Mouse (Mus musculus) left cerebral cortex, postnatal 25 days (tissue): ENCODE data around the gene Aldh1b1. TPM values are rescaled to one million over a fixed set of nuclear protein-coding genes. Genes with fewer than 3 reads are reported as not detected.

Experiments used
- DNase-seq, 2 experiments: peaks; one replicate each; pipeline ENCODE4 v3.0.0; 2022; ENCODE audit warnings: low spot score in 2 of 2, mixed read lengths in 1 of 2
- intact Hi-C: fragments of 180-260 bp; cut with DNase I; formaldehyde crosslinking; loops from one replicate; pipeline ENCODE4 v1.15.1; 2025
- total RNA-seq, 2 experiments: library from RNA; stranded (reverse); gene quantifications; 2 replicates each; pipeline ENCODE4 v1.2.3; 2021

Gene Aldh1b1
- total RNA-seq, 2 experiments from 2014 or later: 5.7 to 6.4 TPM

DNA sequence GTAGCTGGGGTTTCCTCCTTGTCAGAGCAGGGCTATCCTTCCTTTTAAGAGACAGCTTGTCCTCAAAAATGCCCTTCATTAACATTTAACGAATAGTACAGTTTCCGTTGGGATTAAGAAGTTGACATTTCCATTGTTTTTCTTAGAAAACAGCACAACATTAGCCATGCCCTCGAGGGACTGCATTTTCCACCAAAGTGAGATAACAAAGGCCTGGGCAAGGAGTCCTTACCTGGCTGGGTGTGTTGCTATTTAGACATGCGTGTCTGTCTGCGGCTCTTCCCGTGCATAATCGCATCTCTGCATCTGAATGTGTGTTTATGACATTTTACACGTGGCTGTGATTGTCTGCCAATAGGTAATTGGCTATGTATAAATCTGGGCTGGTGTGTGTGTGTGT, 27.6 kb upstream of the Aldh1b1 start:
- no peak for DNase-seq
- intact Hi-C loops: loop anchor here (1.0 kb wide), 2 partner anchors 40 to 353 kb away; no protein-coding TSS in a partner anchor

DNA sequence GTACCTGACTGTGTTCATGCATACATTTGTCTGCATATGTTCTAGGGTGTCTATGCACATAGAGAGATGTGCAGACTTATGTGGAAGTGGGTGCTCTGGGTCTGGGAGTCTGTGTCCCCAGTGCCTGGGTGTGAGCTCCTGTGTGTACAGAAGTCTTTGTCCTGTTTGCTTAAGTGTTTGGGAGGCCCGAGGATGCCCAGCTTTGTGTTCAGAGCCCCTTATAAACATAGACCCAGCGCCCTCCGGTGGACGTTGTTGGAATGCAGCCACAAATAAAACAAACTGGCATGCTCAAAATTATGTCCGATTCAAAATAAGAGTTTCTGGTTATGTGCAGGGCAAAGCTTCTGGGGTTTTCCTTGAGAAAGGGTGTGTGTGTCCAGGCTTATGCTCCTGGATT, 27.2 kb upstream of the Aldh1b1 start:
- DNase-seq: peak; percentile 42 to 54
- intact Hi-C loops: loop anchor here (1.0 kb wide), 2 partner anchors 40 to 353 kb away; no protein-coding TSS in a partner anchor

DNA sequence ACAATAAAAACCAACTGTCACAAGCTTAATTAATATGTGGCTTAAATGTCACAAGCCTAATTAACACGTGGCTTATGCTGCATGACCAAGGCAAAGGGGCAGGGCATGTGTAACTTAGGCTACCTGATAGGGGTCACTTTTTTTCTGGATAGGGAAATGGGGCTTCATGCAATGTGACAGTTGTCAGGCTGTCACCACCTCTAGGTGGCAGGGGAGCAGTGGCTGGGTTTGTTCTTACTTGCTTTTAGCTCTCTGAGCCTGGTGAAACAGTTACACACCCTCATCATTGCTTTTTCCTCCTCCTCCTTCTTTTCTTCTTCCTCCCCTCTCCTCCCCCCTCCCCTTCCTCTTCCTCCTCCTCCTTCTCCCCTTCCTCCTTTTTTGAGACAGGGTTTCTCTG, 15.2 kb upstream of the Aldh1b1 start:
- no peak for DNase-seq
- intact Hi-C loops: no loop called here

DNA sequence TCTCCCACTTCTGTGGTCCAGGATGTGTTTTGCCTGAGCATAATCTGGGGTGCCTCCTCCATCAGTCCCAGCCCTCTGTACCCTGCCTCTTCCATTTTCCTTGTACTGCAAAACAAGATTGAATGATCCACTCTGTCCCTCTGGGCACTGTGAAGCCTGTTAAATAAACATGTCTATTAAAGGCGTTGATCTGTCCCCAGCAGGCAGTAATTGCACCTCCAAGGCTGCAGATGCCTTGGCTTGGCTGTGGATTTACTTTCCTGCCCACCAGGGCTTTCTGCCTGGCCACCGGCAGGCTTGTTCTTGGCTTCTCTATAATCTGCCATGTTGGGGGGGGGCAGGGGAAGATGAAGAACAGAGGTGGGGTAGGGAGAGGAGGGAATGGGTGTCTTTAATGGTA, 12.9 kb upstream of the Aldh1b1 start:
- intact Hi-C loops: no loop called here
- no peak for DNase-seq

DNA sequence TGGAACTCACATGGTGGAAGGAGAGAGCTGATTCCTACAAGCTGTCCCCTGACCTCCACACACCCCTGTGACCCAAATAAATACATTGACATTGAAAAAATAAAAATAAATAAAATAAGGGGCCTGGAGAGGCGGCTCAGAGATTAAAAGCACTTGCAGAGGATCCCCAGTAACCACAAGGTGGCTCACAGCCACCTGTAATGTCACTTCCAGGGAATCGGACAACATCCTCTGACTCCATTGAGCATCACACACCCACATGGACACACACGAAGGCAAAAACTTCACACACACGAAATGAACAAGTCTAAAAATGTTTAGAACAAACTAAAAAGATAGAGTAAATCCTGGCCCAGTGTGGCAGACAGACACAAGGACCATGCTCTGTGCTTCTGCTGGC, 12.1 kb upstream of the Aldh1b1 start:
- no peak for DNase-seq
- intact Hi-C loops: no loop called here

DNA sequence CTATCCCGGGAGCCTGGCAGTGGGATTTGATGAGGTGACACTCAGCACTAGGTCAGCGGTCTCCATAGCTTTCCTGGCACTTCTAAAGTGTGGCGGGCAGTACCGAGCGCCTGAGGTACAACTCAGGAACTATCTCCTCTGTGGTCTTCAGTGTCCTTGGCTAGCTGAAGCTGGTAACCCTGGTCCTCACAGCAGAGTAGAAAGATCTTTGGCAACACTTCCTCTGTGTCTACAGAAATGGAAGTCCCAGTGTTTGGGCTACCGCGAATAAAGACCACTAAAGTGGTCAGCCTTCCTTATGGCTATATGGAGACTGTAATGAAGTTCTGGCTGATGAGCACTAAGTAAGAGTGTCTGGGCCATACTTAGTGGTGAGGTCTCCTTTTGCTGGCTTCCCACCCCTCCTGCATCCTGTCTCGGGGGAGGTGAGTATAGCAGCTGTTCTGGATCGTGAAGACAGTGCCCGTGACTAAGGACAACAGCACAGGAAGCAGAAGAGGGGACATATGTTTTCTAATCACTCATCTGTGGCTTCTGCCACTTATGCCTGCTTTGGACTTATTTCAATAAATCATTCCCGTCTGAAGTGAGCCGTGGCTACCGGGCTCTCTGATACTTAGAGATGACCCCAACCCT, 10.3 kb upstream of the Aldh1b1 start:
- no peak for DNase-seq
- intact Hi-C loops: loop anchor here (2.0 kb wide), 2 partner anchors 32 to 318 kb away; no protein-coding TSS in a partner anchor

DNA sequence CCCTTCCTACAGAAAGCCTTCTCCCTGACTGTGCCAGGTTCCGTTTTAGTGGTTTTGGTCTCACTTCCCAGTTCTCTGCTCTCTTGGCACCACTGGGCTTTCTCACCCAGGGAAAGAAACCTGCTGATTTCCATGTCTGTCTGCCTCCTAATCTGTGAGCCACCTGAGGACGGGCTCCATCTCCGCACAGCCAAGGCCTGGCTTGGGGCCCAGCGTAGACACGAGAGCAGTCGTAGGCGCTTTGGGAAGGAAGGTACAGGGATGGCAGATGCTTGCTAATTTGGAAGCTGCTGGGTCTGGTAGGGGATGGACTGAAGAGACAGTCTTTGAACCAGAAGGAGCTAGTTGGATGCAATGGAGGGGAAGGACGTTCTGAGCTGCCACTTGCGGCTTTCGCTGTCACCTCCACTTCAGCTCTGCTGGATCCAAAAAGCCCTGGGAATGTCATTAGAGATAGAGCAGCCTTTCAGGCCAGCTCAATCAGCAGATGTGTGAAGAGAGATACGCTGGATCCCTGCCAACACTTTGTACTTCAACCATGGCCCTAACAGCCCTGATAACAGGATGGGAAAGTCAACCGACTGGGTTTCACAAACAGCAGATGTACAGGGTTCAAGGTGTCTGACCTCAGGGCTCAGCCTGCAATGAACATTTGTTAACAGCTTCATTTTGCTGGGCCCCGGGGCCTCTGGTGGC, 9.4 kb upstream of the Aldh1b1 start:
- peak; percentile 50 to 91 for DNase-seq
- intact Hi-C loops: loop anchor here (2.0 kb wide), 2 partner anchors 33 to 319 kb away; no protein-coding TSS in a partner anchor

DNA sequence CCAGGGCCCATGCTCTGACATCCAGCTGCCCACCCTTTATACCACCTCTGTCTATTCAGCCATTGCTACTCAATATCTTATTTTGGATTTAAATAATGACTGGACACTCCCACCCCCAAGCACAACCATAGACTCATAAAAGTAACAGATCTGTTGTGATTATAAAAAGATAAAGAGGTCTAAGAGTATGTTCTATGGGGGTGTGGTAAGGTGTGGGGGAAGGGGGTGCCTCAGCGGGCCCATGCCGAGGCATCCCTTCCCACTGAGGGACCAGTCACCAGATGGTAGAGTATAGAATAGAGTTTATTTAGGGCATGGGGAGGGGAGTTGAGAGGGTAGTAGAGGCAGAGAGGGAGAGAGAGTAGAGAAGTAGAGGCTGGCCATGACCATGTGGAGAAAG, 8.8 kb upstream of the Aldh1b1 start:
- DNase-seq: no peak
- intact Hi-C loops: no loop called here

DNA sequence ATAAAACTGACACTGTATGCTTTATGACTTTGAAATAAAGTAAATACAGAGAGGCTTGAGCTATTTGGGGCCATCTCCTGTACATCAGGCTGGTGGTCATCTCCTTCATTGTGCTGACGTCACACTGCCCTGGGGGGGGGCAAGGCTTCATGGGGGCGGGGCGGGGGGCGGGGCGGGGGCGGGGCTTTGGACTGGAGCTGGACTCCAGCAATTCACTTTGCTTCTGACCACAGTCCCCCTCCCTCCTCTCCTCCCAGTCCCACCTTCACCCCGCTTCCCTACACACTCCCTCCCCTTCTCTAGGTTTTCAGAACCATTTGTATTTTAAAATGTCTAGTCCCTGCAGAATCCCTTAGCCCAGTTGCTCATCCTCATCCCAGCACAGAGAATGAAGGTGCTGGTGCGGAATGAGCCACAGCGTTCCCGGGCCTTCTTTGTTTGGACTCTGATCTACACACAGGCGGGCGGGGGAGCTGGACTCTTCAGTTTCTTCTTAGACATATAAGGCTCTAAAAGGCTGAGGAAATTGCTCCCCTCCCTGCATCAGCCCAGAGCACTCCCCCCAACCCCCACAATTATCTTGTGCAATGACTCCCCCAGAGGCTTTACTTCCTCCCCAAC, 3.5 kb upstream of the Aldh1b1 start:
- intact Hi-C loops: no loop called here
- no peak for DNase-seq

DNA sequence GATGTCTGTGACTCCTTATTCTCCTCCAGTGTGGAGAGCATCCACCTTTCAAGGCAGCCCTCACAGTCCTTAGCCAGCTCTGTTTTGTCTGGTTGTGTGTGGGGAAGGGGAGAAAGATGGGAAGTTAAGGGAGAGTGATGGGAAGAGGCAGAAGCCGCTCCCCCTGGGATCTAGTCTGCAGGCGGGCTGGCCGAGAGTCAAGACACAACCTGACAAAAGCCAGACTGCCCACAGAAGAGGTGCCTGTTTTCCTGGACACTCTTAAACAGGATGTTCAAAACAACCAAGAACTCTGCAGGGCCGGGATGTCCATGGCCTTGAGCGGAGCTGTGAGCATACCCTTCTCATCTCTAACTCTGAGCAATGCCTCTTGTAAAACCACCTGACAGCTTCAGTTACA, 2.1 kb upstream of the Aldh1b1 start:
- intact Hi-C loops: no loop called here
- no peak for DNase-seq

DNA sequence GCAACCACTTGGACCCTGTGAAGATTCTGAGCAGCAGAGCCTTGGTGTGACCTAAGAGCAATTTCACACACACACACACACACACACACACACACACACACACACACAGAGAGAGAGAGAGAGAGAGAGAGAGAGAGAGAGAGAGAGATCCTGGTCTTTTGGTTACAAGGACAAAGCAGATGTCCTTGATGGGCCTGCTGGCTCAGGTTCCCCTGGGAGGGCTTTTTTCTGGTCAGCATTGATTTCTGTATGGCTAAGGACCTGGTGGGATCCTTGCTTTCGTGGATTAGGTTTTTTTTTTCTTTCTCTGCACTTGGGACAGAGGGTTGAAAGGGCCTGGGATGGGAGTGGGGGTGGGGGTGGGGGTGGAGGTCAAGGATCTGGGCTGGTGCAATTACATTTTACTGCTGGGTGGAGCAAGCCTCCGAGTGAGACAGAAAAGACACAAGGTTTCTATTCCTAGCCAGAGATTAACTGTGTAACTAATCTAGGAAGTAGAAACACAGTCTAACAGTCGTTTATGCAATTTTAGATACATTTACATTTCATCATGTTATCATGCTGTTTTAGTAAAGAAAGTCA, 1.2 kb downstream of the Aldh1b1 start:
- no peak for DNase-seq

DNA sequence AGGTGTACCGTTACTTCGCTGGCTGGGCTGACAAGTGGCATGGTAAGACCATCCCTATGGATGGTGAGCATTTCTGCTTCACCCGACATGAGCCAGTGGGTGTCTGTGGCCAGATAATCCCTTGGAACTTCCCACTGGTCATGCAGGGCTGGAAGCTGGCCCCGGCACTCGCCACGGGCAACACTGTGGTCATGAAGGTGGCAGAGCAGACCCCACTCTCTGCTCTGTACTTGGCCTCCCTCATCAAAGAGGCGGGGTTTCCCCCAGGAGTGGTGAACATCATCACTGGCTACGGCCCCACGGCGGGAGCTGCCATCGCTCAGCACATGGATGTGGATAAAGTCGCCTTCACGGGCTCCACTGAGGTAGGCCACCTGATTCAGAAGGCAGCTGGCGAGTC, 4.1 kb downstream of the Aldh1b1 start:
- DNase-seq: no peak
- intact Hi-C loops: no loop called here

More for the DNA sequence above, 1.2 kb downstream of the Aldh1b1 start:
- intact Hi-C loops: no loop called here

DNA sequence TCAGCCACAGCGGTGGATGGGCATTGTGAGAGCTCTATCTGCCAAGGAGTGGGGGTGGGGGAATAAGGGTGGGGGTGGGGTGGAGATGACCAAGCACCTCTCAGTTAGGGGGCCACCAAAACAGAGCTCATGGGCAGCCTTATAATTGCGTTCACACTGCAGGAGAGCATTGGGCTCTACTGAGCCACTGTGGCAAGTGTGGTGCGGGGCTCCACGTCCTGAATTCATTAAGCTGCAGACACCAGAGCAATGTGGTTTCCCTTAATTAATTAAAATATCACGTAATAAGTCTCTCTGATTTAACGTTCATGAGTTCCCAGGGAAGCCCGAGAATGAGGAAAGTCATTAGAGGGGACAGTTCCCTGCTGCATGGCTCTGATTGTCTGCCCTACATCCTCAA, 9.2 kb downstream of the Aldh1b1 start:
- intact Hi-C loops: no loop called here
- no peak for DNase-seq

DNA sequence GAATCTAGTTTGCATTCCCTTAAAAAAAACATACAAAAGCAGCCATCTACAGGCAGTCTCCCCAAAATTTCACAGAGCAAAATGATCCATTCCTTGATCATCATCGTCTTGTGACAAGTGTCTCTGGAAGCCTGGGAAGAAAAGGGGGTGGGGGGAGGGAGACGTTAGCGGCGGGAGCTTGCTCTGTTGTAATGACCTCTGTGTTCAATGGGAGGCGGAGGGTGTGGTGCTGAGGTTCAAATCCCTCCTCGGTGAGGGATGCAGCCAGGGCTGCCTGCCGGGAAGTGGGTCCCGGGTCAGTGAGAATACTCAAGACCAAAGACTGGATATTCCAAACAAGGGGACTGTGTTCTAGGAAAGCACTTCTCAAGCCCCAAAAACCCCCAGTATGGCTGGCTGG, 12.4 kb downstream of the Aldh1b1 start:
- DNase-seq: no peak
- intact Hi-C loops: no loop called here

DNA sequence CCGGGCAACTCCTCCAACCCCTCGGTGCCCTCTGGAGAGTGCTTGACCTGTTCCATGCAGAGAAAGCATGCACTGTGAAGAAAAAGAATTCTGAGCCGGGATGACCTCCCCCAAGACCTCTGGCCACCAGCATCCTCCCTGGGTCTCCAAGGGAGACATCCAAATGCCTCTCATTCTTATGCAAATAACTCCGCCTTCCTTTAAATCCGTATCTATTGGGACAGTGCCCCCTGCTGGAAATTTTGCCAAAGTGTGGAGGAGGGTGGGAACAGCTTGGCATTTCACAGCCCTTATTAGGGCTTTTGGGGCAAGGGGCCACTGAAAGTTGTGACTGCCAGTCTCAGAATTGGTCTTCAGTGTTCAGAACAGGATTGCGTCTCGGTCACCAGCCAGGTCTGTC, 16.7 kb downstream of the Aldh1b1 start:
- peak; percentile 46 to 56 for DNase-seq
- intact Hi-C loops: no loop called here

DNA sequence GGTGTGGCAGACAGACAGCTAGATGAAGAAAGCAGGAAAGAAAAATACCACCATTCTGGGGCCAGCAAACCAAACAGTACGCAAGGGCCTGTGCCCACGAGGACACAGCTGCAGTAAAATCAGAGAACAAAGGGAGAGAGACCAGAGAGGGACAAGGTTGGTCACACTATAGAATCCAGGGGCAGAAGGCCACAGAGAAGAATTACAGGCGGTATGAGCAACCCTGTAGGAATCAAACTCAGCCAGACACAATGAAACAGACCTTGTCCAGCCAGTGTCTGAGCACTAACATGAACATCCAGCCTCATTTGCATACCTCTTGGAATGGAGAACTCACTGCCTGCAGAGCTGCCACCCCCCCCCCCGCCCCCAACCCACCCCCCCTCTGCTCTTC, 20.0 kb downstream of the Aldh1b1 start:
- no peak for DNase-seq
- intact Hi-C loops: no loop called here

DNA sequence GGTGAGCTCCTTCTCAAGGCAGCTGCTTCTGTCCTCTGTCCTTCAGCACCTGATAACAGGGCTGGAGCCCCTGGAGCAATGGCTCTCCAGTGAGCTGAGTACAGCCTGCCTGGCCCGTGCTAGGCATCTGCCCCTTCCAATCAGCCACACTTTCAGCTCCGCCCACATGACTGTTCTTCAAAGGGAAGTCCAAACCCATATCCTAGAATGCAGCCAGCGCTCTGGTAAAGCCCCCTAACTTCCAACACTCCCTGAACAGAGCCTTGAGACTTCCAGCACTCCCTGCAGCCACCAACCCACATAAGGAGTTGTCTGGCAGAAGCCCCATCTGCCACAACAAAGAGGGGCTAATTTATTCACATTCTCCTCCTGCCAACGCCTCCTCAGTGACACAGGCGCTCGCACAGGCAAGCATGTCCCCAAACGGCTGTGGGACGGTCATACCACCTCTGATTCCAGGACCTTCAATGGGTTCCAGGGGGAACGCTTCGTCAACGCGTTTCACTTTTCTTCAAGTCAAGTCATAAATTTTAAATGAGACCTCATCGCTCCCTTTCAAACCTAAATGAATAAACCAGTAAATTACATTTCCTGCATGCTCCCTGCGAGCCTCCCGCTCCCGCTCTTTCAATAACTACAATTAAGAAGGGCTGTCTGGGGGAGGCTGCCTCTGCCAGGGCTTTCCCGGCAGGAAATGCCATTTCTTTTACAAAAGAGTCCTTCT, 20.5 kb downstream of the Aldh1b1 start:
- intact Hi-C loops: no loop called here

DNA sequence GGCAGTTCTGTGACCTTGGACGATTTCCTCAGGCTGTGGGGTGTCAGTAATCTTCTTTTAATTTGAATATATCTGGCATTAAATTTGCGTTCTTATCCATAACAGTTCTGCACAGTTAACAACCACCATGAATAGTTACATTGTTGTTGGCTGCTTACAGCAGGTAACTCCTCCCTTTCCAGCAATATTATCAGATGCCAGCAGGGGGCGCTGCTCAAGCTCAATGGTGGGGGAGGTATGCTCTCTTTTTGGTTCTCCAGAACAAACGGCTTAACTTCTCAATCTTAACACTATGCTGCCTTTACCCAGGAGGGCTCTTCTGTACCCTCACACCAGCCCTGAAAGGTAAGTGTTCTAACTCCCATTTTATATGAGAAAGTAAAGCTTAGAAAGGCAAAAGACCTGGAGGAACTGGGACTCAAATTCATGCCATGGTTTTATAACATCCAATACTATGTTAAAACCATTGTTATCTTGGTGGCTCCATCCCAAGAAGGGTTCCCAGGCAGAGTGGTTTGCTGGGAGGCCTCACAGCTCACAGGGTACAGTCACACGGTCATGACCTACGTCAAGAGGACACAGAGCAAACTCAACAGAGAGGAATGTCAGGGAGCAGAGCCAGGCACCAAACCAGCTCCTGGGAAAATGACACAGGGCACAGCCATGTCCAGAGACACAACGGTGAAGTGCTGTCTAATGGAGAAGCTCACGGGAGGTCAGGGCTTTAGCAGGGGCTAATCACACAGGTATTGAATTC, 21.4 kb downstream of the Aldh1b1 start:
- DNase-seq: peak; percentile 59 to 67
- intact Hi-C loops: loop anchor here (2.0 kb wide), 1 partner anchor 35 kb away; no protein-coding TSS in a partner anchor

More for the DNA sequence above, 20.5 kb downstream of the Aldh1b1 start:
- peak; percentile 30 to 78 for DNase-seq

DNA sequence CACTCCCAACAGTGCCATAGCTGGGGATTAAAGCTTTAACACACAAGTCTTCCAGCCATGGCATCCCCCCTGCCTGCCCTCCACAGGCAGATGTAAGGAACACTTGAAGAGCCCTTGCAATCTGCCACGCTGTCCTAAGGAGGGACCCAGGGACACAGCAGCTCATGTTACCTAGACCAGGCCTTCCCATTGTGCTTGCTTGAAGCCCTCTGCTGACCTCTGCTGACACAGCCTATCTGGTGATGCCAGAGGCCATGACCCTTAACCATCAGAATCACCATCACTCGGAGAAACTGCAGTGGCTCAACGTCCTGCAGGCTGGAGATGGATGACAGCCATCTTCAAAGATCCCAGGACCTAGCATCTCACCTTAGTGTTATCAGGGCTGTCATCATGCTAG, 23.2 kb downstream of the Aldh1b1 start:
- intact Hi-C loops: loop anchor here (2.0 kb wide), 1 partner anchor 33 kb away; no protein-coding TSS in a partner anchor
- no peak for DNase-seq
